Mouse (Mus musculus) liver, adult 2 months (tissue): ENCODE data around the gene Sapcd1.

ENCODE experiments used
- CTCF ChIP-seq: fragments of 200-500 bp; IDR thresholded peaks from 2 replicates; pipeline ENCODE4 v1.5.1; 2011; ENCODE audit warnings: low read depth, low read length, control low read depth
- POLR2A ChIP-seq: fragments of 200-500 bp; IDR thresholded peaks from 2 replicates; pipeline ENCODE4 v1.6.1; 2011; ENCODE audit warnings: low read length, control low read depth; ENCODE audit not compliant: insufficient read depth; ENCODE audit errors: extremely low read depth

DNA sequence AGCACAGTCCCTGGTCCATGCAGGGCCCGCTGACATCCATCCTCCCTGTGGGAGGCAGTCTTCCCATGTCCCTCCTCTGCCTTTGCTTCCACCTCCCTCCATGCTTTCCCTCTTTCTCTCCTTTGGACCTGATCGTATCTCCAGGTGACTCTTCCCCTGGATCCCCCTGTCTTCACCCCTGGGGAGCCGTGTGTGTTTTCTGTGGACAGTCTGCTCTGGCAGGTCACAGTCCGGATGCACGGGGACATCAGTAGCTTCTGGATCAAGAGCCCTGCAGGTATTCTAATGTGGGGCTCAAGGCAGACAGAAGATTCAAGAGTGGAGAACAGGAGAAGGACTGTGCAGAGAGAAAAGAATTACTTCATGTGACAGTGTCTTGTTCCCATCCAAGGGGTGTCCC lies 4.6 kb downstream of the Sapcd1 start:
- TF ChIP-seq CTCF (no peak), POLR2A (no peak)
